Mouse (Mus musculus) cerebellum, adult 9-10 months (tissue): ENCODE data around the gene Socs2.

ENCODE experiments used
- DNase-seq: peaks from one replicate; pipeline ENCODE4 v3.0.0; 2022

Socs2 gene

GRCm38 (mm10) chr10:95416685-95417495 is at the start of gene Socs2:
Gene Socs2, minus strand, starts transcription at chr10:95417180.
- peak; percentile 64 for DNase-seq

- no peak for DNase-seq
Observed at GRCm38 (mm10) chr10:95465485-95465896, 48.5 kb upstream of the Socs2 start.

GRCm38 (mm10) chr10:95464527-95464926 is 47.5 kb upstream of the Socs2 start:
- no peak for DNase-seq

GRCm38 (mm10) chr10:95462231-95462630 is 45.3 kb upstream of the Socs2 start:
- DNase-seq = no peak

GRCm38 (mm10) chr10:95461053-95461553 is 44.1 kb upstream of the Socs2 start:
- no peak for DNase-seq

GRCm38 (mm10) chr10:95458050-95458806 is 41.2 kb upstream of the Socs2 start:
- DNase-seq = no peak

- DNase-seq = no peak
Observed at GRCm38 (mm10) chr10:95457367-95458049, 40.5 kb upstream of the Socs2 start.

- no peak for DNase-seq
Observed at GRCm38 (mm10) chr10:95456103-95456502, 39.1 kb upstream of the Socs2 start.

- no peak for DNase-seq
Observed at GRCm38 (mm10) chr10:95453282-95453681, 36.3 kb upstream of the Socs2 start.

- no peak for DNase-seq
Observed at GRCm38 (mm10) chr10:95449033-95449432, 32.1 kb upstream of the Socs2 start.

- DNase-seq = no peak
Observed at GRCm38 (mm10) chr10:95447954-95448353, 31.0 kb upstream of the Socs2 start.

- DNase-seq = no peak
Observed at GRCm38 (mm10) chr10:95445104-95446056, 28.4 kb upstream of the Socs2 start.

GRCm38 (mm10) chr10:95442334-95442733 is 25.4 kb upstream of the Socs2 start:
- DNase-seq = no peak

GRCm38 (mm10) chr10:95440566-95440965 is 23.6 kb upstream of the Socs2 start:
- DNase-seq = no peak

GRCm38 (mm10) chr10:95439718-95440339 is 22.8 kb upstream of the Socs2 start:
- no peak for DNase-seq

- DNase-seq = no peak
Observed at GRCm38 (mm10) chr10:95438941-95439340, 22.0 kb upstream of the Socs2 start.

- DNase-seq = no peak
Observed at GRCm38 (mm10) chr10:95430271-95430670, 13.3 kb upstream of the Socs2 start.

GRCm38 (mm10) chr10:95429111-95429510 is 12.1 kb upstream of the Socs2 start:
- DNase-seq = no peak

- no peak for DNase-seq
Observed at GRCm38 (mm10) chr10:95426207-95427115, 9.5 kb upstream of the Socs2 start.

GRCm38 (mm10) chr10:95422681-95423080 is 5.7 kb upstream of the Socs2 start:
- DNase-seq = no peak
